Mouse (Mus musculus) forebrain, embryonic 10.5 days (tissue): ENCODE results near the gene Pskh1. TPM values are rescaled to one million over a fixed set of nuclear protein-coding genes. Genes with fewer than 3 reads are reported as not detected.

Source experiments
- DNase-seq: peaks from one replicate; pipeline ENCODE4 v3.0.0-alpha.2; 2017; ENCODE audit warnings: low spot score; ENCODE audit errors: extremely low spot score
- H3K27ac ChIP-seq: fragments of 300-500 bp; sonication (generic); 2 replicates; pipeline ENCODE4 v1.5.1; 2016; ENCODE audit warnings: mild to moderate bottlenecking
- H3K27me3 ChIP-seq: fragments of 300-500 bp; sonication (generic); 2 replicates; pipeline ENCODE4 v1.6.1; 2016; ENCODE audit warnings: mild to moderate bottlenecking; ENCODE audit not compliant: poor library complexity, severe bottlenecking
- H3K36me3 ChIP-seq: fragments of 300-500 bp; sonication (generic); replicated peaks from 2 replicates; pipeline ENCODE4 v1.6.1; 2016; ENCODE audit warnings: mild to moderate bottlenecking, moderate library complexity
- H3K4me1 ChIP-seq: fragments of 300-500 bp; sonication (generic); 2 replicates; pipeline ENCODE4 v1.6.1; 2016
- H3K4me3 ChIP-seq: fragments of 300-500 bp; sonication (generic); 2 replicates; pipeline ENCODE4 v1.5.1; 2016; ENCODE audit warnings: mild to moderate bottlenecking, moderate library complexity
- H3K9me3 ChIP-seq: fragments of 300-500 bp; sonication (generic); 2 replicates; pipeline ENCODE4 v1.6.1; 2016; ENCODE audit warnings: mild to moderate bottlenecking, moderate library complexity
- WGBS: fragments of 180-500 bp; shearing (Covaris S2); methylation state at CpG from one replicate; pipeline ENCODE4 v1.1.7; 2016; 5-methylcytosine and 5-hydroxymethylcytosine counted together
- polyA plus RNA-seq: library from polyadenylated mRNA; unstranded; fragments of >200 nt; fragmentation: Nextera tagmentation; extraction: Ambion mirVana; gene quantifications from 2 replicates; pipeline ENCODE4 v1.2.1, GENCODE M21; 2016

Gene Pskh1
- polyA plus RNA-seq, 1 experiment from 2014 or later, result 29.9 TPM

DNA sequence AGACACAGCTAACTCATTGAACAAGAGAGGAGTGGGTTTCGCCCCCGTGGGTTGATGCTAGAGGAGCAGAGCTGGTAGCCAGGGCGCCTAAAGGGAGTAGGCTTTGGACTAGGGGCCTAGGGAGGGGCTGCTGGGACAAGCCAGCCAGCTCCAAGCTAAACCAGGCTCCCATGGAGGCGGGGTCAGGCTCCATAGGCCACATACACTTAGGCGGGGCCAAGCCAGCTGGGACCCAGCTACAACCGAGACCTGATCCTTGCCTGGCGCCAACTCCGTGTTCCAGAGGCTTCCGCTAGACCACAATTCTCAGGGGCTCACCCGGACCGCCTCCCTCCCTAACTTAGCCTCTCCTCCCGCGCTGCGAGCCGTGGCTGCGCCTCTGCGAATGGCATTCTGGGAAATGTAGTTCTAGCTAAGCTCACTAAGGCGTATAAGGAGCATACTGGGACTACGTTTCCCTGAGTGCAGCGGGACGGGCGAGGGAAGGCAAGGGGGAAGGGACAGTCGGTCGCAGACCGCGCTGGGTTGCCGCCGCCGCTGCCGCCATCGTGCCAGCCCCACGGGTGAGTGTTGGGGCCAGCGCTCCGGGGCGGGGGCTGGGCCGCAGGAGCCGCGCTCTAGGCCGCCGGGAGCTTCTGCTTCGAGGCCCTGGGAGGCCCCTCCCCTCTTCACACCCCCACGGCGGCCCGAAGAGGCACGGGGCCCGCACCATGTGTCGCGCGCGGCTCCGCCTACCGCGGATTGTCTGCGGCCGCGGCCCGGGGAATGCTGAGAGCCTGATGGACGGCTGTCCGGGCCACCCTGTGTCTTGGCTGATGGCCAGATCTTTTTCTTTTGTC is 39.9 kb upstream of the Pskh1 start, which contains the start of gene Nutf2:
Gene Nutf2, plus strand, starts transcription at position 438 of the 839 bp plus-strand sequence.
- no peaks in the 10 kb centered on the region for H3K9me3 ChIP-seq
- peak within 1 kb of the TSS; percentile 96 for H3K4me3 ChIP-seq
- peak; percentile 97 for DNase-seq
- peaks cover 90% of the 10 kb centered on the region for H3K4me1 ChIP-seq
- H3K36me3 ChIP-seq, result peaks cover 51% of the 10 kb centered on the region
- H3K27me3 ChIP-seq, result no peaks in the 10 kb centered on the region
- peak within 1 kb of the TSS; percentile 99 for H3K27ac ChIP-seq
- WGBS, result under 1% methylated on average over 56 of the region's 59 CpGs

GRCm38 (mm10) chr8:105861951-105862350 is 38.3 kb upstream of the Pskh1 start:
- peak overlapping the region; percentile 96 for H3K4me3 ChIP-seq
- no peaks in the 10 kb centered on the region for H3K27me3 ChIP-seq
- H3K9me3 ChIP-seq, result no peaks in the 10 kb centered on the region
- no peak for DNase-seq
- 7% methylated on average over 1 of the region's 1 CpGs for WGBS
- H3K4me1 ChIP-seq, result peaks cover 74% of the 10 kb centered on the region
- peaks cover 67% of the 10 kb centered on the region for H3K36me3 ChIP-seq
- peak overlapping the region; percentile 99 for H3K27ac ChIP-seq

DNA sequence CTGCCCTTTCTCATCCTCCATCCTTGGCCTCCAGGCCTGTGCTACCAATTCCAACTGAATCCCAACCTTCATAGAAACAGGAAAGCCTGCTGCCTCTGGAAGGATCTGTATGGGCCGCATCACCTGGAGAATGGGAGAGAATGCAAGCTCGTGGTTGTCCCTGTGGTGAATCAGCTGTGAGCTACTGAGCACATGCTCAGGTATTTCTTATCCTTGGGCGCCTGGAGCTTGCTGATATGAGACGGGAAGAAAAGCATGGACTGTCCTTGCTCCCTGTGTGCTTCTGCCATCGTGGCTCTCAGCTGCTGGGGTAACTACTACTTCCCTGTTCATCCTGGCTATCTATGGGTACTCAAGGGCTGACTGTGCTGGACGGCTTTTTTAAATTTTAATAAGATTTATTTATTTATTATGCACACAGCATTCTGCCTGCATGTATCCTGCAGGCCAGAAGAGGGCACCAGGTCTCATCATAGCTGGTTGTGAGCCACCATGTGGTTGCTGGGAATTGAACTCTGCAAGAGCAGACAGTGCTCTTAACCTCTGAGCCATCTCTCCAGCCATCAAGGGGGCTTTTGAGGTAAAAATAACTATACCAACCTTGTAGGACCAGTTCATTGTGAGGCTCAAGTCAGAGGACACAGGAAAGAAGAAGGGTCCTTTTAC is 33.7 kb upstream of the Pskh1 start:
- WGBS, result 87% methylated on average over 6 of the region's 6 CpGs
- DNase-seq, result no peak
- peaks cover 91% of the 10 kb centered on the region for H3K36me3 ChIP-seq

DNA sequence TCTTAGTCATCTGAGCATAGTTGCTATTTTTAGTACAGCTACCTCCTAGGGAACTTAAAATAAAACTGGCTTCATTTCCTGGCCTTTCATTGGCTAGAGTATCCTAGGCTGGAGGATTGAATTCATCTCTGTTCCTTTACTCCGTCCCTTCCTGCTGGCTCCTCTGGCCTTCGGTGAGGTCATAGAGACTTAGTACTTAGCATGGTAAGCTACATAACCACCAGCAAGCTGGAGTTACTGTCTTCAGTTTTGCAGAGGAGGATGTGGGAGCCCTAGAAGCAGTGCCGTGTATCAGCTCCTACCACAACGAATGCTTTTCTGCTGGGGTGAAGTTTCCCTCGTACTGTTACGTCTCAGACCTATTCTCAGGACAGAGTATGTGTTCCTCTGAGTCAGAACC is 25.9 kb upstream of the Pskh1 start:
- Histone ChIP-seq H3K9me3 (no peaks in the 10 kb centered on the region), H3K27ac (no peak overlapping the region), H3K27me3 (no peaks in the 10 kb centered on the region), H3K36me3 (peaks cover 95% of the 10 kb centered on the region), H3K4me3 (no peak overlapping the region), H3K4me1 (no peaks in the 10 kb centered on the region)
- DNase-seq, result no peak
- 90% methylated on average over 6 of the region's 6 CpGs for WGBS

More for the DNA sequence above, 33.7 kb upstream of the Pskh1 start:
- Histone ChIP-seq H3K4me3 (no peak overlapping the region), H3K27me3 (no peaks in the 10 kb centered on the region), H3K4me1 (peaks cover 30% of the 10 kb centered on the region), H3K9me3 (no peaks in the 10 kb centered on the region), H3K27ac (no peak overlapping the region)

DNA sequence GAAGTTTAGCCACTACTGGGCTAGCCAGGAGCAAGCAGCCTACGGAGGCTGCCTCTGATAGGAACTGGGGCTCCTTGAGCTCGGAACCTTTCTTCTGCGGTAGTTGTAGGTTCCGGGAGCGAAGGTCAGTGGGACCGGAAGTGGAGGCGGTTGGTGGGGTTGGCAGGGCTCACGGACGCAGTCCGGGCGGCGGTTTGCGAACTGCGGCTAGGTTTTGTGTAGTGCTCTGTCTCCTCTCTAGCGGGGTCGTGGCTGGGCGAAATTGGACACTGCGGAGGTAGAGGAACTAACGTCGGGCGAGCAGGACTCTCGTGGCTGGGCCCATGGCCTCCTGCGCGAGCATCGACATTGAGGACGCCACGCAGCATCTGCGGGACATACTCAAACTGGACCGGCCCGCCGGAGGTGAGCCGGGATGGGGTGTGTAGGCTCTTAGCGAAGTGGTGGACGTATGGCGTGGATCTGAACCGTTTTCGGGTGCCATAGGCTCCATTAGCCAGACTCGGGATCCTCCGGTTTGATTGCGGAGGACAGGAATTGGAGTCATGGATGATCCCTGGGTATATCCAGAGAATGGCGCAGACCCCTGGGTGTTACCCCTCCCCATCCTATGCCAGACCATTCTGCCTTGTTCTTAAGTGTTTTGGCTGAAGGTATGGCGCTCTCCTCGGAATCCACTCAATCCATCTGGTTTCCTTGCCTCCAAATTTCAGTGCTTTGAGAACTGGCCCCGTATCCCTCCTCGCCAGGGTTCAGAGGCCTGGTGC is 19.3 kb upstream of the Pskh1 start, which contains the start of gene Edc4:
Gene Edc4, plus strand, starts transcription at position 128 of the 767 bp plus-strand sequence.
- H3K36me3 ChIP-seq, result peaks cover 64% of the 10 kb centered on the region
- 1% methylated on average over 45 of the region's 45 CpGs for WGBS
- DNase-seq, result peak; percentile 86

DNA sequence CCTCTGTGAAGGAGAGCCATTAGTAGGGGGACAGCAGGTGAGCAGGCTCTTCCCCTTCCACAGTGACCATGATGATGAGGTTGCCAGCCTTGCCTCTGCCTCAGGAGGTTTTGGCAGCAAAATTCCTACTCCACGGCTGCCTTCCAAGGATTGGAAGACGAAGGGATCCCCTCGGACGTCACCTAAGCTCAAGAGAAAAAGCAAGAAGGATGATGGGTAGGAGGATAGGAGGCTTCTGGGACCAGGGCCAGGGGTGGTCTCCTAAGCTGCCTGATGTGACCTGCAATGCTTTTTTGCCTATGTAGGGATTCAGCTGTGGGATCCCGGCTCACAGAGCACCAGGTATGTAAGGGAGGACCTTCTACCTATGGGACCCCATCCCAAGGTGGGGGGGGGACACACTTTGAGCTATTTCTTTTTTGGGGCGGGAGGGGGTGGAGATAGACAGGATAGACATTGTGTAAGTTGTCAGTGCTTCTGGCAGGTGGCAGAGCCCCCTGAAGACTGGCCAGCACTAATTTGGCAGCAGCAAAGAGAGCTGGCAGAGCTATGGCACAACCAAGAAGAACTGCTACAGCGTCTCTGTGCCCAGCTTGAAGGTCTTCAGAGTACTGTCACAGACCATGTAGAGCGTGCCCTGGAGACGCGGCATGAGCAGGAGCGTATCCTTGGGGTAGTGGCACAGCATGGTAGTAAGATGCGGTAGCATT is 10.3 kb upstream of the Pskh1 start:
- WGBS, result 92% methylated on average over 12 of the region's 12 CpGs

More for the DNA sequence above, 19.3 kb upstream of the Pskh1 start, which contains the start of gene Edc4:
- Histone ChIP-seq H3K9me3 (no peaks in the 10 kb centered on the region), H3K27me3 (no peaks in the 10 kb centered on the region), H3K27ac (peak within 1 kb of the TSS; percentile 89), H3K4me3 (peak within 1 kb of the TSS; percentile 96), H3K4me1 (peaks cover 27% of the 10 kb centered on the region)

DNA sequence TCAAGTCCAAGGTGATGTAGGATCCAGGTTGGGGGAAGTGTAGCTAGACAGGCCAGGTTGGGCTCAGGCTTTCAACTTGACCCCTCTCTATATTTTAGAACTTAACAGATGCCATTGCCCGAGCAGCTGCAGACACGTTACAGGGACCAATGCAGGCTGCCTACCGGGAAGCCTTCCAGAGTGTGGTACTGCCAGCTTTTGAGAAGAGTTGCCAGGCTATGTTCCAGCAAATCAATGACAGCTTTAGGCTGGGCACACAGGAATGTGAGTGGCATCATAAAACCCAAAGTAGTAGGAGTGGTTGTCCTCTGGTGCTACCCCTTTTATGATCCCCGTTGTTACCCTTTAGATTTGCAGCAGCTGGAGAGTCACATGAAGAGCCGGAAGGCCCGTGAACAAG is 9.4 kb upstream of the Pskh1 start:
- 93% methylated on average over 6 of the region's 6 CpGs for WGBS
- peaks cover 89% of the 10 kb centered on the region for H3K36me3 ChIP-seq

More for the DNA sequence above, 10.3 kb upstream of the Pskh1 start:
- Histone ChIP-seq H3K27me3 (no peaks in the 10 kb centered on the region), H3K9me3 (no peaks in the 10 kb centered on the region), H3K4me1 (peaks cover 10% of the 10 kb centered on the region), H3K4me3 (no peak overlapping the region), H3K27ac (no peak overlapping the region), H3K36me3 (peaks cover 95% of the 10 kb centered on the region)
- DNase-seq, result no peak

GRCm38 (mm10) chr8:105892432-105892831 is 7.8 kb upstream of the Pskh1 start:
- 91% methylated on average over 6 of the region's 6 CpGs for WGBS

More for the DNA sequence above, 9.4 kb upstream of the Pskh1 start:
- Histone ChIP-seq H3K4me1 (peaks cover 10% of the 10 kb centered on the region), H3K27me3 (no peaks in the 10 kb centered on the region), H3K4me3 (no peak overlapping the region), H3K27ac (no peak overlapping the region), H3K9me3 (no peaks in the 10 kb centered on the region)
- no peak for DNase-seq

DNA sequence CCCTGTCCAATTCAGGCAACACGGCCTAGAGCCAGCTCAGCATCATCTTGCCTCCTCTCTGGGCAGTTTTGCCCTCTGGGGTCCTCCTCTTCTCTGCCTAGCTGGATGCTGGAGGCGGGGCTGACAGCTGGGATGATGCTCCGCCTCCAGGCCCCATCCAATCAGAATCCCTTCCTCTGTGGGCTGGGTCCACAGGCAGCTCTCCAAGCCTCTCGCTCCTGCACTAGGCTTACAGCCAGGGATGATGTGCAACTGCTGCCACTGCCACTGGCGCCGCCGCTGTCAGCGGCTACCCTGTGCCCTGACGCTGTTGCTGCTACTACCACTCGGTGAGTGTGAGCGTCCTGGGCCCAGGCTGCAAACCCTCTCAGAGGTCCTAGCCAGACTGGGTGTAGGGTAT is 6.9 kb upstream of the Pskh1 start, which contains the start of gene Nrn1l:
Gene Nrn1l, plus strand, starts transcription at position 229 of the 400 bp plus-strand sequence.
- Histone ChIP-seq H3K27ac (0 out of 2 replicates have a peak within 1 kb of the TSS, but pooled peaks have one; percentile 54), H3K4me3 (peak within 1 kb of the TSS; percentile 31), H3K36me3 (peaks cover 64% of the 10 kb centered on the region), H3K27me3 (no peaks in the 10 kb centered on the region), H3K4me1 (peaks cover 10% of the 10 kb centered on the region), H3K9me3 (no peaks in the 10 kb centered on the region)
- 5% methylated on average over 11 of the region's 11 CpGs for WGBS
- peak; percentile 75 for DNase-seq

More at GRCm38 (mm10) chr8:105892432-105892831, 7.8 kb upstream of the Pskh1 start:
- no peak for DNase-seq
- H3K36me3 ChIP-seq, result peaks cover 73% of the 10 kb centered on the region
- no peak overlapping the region for H3K27ac ChIP-seq
- H3K4me1 ChIP-seq, result peaks cover 10% of the 10 kb centered on the region
- no peak overlapping the region for H3K4me3 ChIP-seq
- H3K9me3 ChIP-seq, result no peaks in the 10 kb centered on the region
- no peaks in the 10 kb centered on the region for H3K27me3 ChIP-seq

GRCm38 (mm10) chr8:105897801-105898480 is 2.3 kb upstream of the Pskh1 start:
- Histone ChIP-seq H3K4me3 (no peak overlapping the region), H3K4me1 (peaks cover 22% of the 10 kb centered on the region), H3K27me3 (no peaks in the 10 kb centered on the region), H3K36me3 (peaks cover 18% of the 10 kb centered on the region; the same call in 1 of the 2 replicates), H3K9me3 (no peaks in the 10 kb centered on the region), H3K27ac (no peak overlapping the region)
- 84% methylated on average over 9 of the region's 9 CpGs for WGBS
- no peak for DNase-seq

DNA sequence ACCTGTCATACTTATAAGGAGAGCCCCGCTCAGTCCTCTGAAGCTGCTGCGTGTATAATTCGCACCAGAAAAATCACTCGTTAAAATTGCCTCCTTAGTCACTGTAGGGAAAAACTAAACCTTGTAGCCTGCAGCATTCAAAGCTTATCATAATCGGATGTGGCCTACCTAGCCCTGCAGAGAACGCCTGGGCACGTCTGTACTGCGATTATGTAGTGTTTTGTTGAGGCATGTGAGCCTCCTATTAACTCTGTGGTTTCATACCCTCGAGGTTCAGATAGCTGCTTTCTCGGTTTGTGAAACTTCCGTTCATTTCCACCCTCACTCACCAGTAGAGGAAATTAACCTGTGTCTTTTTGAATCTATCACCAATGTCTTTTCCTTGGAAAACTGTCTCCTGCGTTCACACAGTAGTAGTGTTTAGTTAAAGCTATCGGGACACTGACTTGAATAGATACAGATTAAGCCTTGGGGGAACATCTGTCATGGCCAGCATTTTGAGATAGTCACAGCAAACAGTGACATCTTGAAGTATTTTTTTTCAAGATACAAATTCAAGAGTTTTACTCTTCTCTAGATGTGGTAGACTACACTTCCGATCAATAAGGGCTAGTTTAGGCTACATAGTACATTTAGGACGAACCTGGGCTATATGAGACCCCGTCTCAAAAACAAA is 838 bp downstream of the Pskh1 start:
- no peaks in the 10 kb centered on the region for H3K27me3 ChIP-seq
- DNase-seq, result no peak

More for the DNA sequence above, 838 bp downstream of the Pskh1 start:
- Histone ChIP-seq H3K27ac (peak overlapping the region; percentile 93), H3K4me3 (peak overlapping the region; percentile 78), H3K9me3 (no peaks in the 10 kb centered on the region), H3K4me1 (peaks cover 13% of the 10 kb centered on the region), H3K36me3 (0 out of 2 replicates have a peak, but pooled peaks cover 2% of the 10 kb centered on the region)
- 41% methylated on average over 16 of the region's 16 CpGs for WGBS
